Mouse (Mus musculus): Measurements from ENCODE around the gene Sdk2.

DNA sequence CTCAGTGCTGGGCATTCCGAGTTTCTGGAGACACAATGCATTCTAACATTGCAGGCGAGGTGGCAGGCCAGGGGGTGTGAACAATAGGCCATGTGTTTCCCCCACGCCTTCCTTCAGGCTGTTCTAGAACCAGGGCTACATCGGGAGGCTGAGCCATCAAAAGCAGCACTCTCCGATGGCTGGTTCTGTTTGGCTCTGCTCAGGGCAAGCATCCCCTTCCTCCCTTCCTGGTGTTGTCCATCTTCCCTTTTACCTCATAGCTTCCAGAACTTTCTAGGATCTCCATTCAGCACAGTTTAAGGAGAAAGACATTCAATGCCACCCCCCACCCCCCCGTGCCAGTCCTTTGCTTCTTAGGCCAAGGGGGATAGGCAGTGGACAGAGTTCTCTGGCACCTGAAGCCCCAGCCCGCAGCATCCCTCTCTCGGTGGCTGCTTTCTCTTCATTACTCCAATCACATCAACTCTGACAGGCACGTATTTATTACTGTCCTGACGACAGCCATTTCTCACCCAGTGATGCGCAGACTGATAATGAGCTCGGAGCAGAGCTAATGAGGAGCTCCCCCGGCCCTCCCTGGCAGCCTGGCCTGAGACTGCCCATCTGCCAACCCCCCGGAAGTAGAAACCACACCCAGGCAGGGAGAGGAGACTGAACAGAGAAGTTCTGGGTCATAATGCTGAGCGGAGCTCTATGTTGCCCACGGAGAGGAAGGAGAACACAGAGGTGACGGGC, 12.1 kb downstream of the Sdk2 start:
- TF ChIP-seq CTCF (IDR thresholded peaks at IDR 0.05; ENCODE audit: extremely low read depth, insufficient read depth, insufficient read length, insufficient replicate concordance) (no peak), POLR2A (IDR thresholded peaks at IDR 0.05; ENCODE audit: low read depth, low read length) (no peak)
